Mouse (Mus musculus) myocyte (in vitro differentiated cells): Measurements from ENCODE around the gene Slc35e2. TPM values are rescaled to one million over a fixed set of nuclear protein-coding genes. Genes with fewer than 3 reads are reported as not detected.

Experiments
- H3K27me3 ChIP-seq: one replicate; pipeline ENCODE4 v1.6.1; 2011; ENCODE audit not compliant: control insufficient read depth, insufficient read depth, insufficient read length
- H3K36me3 ChIP-seq: one replicate; pipeline ENCODE4 v1.6.1; 2011; ENCODE audit not compliant: control insufficient read depth, insufficient read depth
- H3K4me2 ChIP-seq: one replicate; pipeline ENCODE4 v1.6.1; 2011; ENCODE audit warnings: low read depth, control low read depth
- H3K4me3 ChIP-seq: one replicate; pipeline ENCODE4 v1.5.1; 2011; ENCODE audit warnings: mild to moderate bottlenecking, control low read depth, moderate library complexity
- H3K79me2 ChIP-seq: one replicate; pipeline ENCODE4 v1.6.1; 2011; ENCODE audit not compliant: control insufficient read depth, insufficient read depth
- H3ac ChIP-seq: one replicate; pipeline ENCODE4 v1.6.1; 2011; ENCODE audit not compliant: control insufficient read depth, insufficient read length
- CEBPB ChIP-seq: IDR thresholded peaks from 2 replicates; pipeline ENCODE4 v1.6.1; 2011; ENCODE audit warnings: mild to moderate bottlenecking, moderate library complexity; ENCODE audit not compliant: poor library complexity, insufficient read depth, severe bottlenecking
- E2F4 ChIP-seq: IDR thresholded peaks from one replicate; pipeline ENCODE4 v1.6.1; 2011; ENCODE audit warnings: mild to moderate bottlenecking, control low read depth, moderate library complexity; ENCODE audit not compliant: insufficient read depth
- MAX ChIP-seq: IDR thresholded peaks from one replicate; pipeline ENCODE4 v1.6.1; 2011; ENCODE audit warnings: low read depth, mild to moderate bottlenecking, control low read depth
- MYOD1 ChIP-seq, 3 experiments: IDR thresholded peaks; one replicate each; pipeline ENCODE4 v1.6.1; 2011; ENCODE audit warnings: control low read depth in 2 of 3, low read depth in 2 of 3, mild to moderate bottlenecking in 2 of 3, moderate library complexity in 1 of 3; ENCODE audit not compliant: insufficient read length in 2 of 3, control insufficient read depth in 1 of 3
- MYOG ChIP-seq, 3 experiments: IDR thresholded peaks; one replicate each; pipeline ENCODE4 v1.6.1; 2011; ENCODE audit warnings: control low read depth in 2 of 3, low read depth in 2 of 3, mild to moderate bottlenecking in 2 of 3; ENCODE audit not compliant: insufficient read length in 2 of 3, control insufficient read depth in 1 of 3, insufficient read depth in 1 of 3
- POLR2A ChIP-seq: IDR thresholded peaks from one replicate; pipeline ENCODE4 v1.6.1; 2011; ENCODE audit warnings: low read depth, mild to moderate bottlenecking, control low read depth, moderate library complexity; ENCODE audit not compliant: insufficient read length
- POLR2AphosphoS2 ChIP-seq: IDR thresholded peaks from one replicate; pipeline ENCODE4 v1.6.1; 2011; ENCODE audit warnings: low read depth, control low read depth; ENCODE audit not compliant: insufficient read length
- REST ChIP-seq: IDR thresholded peaks from one replicate; pipeline ENCODE4 v1.6.1; 2011; ENCODE audit warnings: mild to moderate bottlenecking, control low read depth, moderate library complexity; ENCODE audit not compliant: insufficient read depth, insufficient read length
- SRF ChIP-seq: IDR thresholded peaks from one replicate; pipeline ENCODE4 v1.6.1; 2011; ENCODE audit warnings: low read depth; ENCODE audit not compliant: control insufficient read depth, insufficient read length
- TCF12 ChIP-seq: IDR thresholded peaks from one replicate; pipeline ENCODE4 v1.6.1; 2011; ENCODE audit warnings: mild to moderate bottlenecking, control low read depth; ENCODE audit not compliant: poor library complexity, insufficient read depth, severe bottlenecking
- TCF3 ChIP-seq: IDR thresholded peaks from one replicate; pipeline ENCODE4 v1.6.1; 2011; ENCODE audit warnings: low read depth, control low read depth; ENCODE audit not compliant: insufficient read length
- USF1 ChIP-seq: IDR thresholded peaks from one replicate; pipeline ENCODE4 v1.6.1; 2011; ENCODE audit warnings: low read depth, mild to moderate bottlenecking, control low read depth, moderate library complexity
- polyA plus RNA-seq: library from polyadenylated mRNA; unstranded; fragments of >200 nt; fragmentation: generic; extraction: Trizol; gene quantifications from one replicate; pipeline ENCODE4 v1.2.1, GENCODE M21; 2012; ENCODE audit warnings: missing spikeins

Gene Slc35e2
- polyA plus RNA-seq: 3.7 TPM

GRCm38 (mm10) chr4:155601091-155601996, at the start of gene Slc35e2:
Gene Slc35e2, plus strand, starts transcription at chr4:155601416.
- peak within 1 kb of the TSS; percentile 67 for H3K4me3 ChIP-seq
- H3K27me3 ChIP-seq: no peaks in the 10 kb centered on the region
- H3K36me3 ChIP-seq: peaks cover 11% of the 10 kb centered on the region
- TF ChIP-seq SRF (no peak), MYOD1 (IDR thresholded peaks at IDR 0.05; ENCODE audit: control insufficient read depth in 1 of 3, insufficient read length in 2 of 3, low read depth in 2 of 3) (no peak), POLR2A (peak; percentile 86), CEBPB (no peak), USF1 (no peak), MYOG (IDR thresholded peaks at IDR 0.05; ENCODE audit: control insufficient read depth in 1 of 3, insufficient read depth in 1 of 3, insufficient read length in 2 of 3, low read depth in 2 of 3) (peak in 1 of 3 experiments; percentile 17), TCF3 (no peak), MAX (peak; percentile 38), POLR2AphosphoS2 (peak; percentile 95), E2F4 (peak; percentile 8), REST (no peak), TCF12 (no peak)
- peaks cover 38% of the 10 kb centered on the region for H3K79me2 ChIP-seq
- peak within 1 kb of the TSS; percentile 85 for H3K4me2 ChIP-seq
- H3ac ChIP-seq: peak within 1 kb of the TSS; percentile 88

GRCm38 (mm10) chr4:155552917-155553532, 48.2 kb upstream of the Slc35e2 start:
- Histone ChIP-seq H3ac (no peak overlapping the region), H3K4me2 (no peak overlapping the region), H3K36me3 (peaks cover 79% of the 10 kb centered on the region), H3K4me3 (no peak overlapping the region), H3K27me3 (no peaks in the 10 kb centered on the region), H3K79me2 (peaks cover 38% of the 10 kb centered on the region)
- TF ChIP-seq TCF12: no peak
- no peak for TF ChIP-seq TCF3
- TF ChIP-seq REST: no peak
- no peak for TF ChIP-seq SRF

- peaks cover 81% of the 10 kb centered on the region for H3K36me3 ChIP-seq
- no peak overlapping the region for H3K4me2 ChIP-seq
- TF ChIP-seq REST (no peak), TCF3 (no peak), USF1 (no peak), MAX (no peak), SRF (no peak), POLR2A (no peak), CEBPB (no peak), E2F4 (no peak), TCF12 (no peak), MYOD1 (IDR thresholded peaks at IDR 0.05; ENCODE audit: control insufficient read depth in 1 of 3, insufficient read length in 2 of 3, low read depth in 2 of 3) (no peak), MYOG (IDR thresholded peaks at IDR 0.05; ENCODE audit: control insufficient read depth in 1 of 3, insufficient read depth in 1 of 3, insufficient read length in 2 of 3, low read depth in 2 of 3) (no peak), POLR2AphosphoS2 (no peak)
- no peak overlapping the region for H3ac ChIP-seq
- no peaks in the 10 kb centered on the region for H3K27me3 ChIP-seq
- peaks cover 20% of the 10 kb centered on the region for H3K79me2 ChIP-seq
- H3K4me3 ChIP-seq: no peak overlapping the region
These were observed 46.3 kb upstream of the Slc35e2 start for GRCm38 (mm10) chr4:155554880-155555279.

DNA sequence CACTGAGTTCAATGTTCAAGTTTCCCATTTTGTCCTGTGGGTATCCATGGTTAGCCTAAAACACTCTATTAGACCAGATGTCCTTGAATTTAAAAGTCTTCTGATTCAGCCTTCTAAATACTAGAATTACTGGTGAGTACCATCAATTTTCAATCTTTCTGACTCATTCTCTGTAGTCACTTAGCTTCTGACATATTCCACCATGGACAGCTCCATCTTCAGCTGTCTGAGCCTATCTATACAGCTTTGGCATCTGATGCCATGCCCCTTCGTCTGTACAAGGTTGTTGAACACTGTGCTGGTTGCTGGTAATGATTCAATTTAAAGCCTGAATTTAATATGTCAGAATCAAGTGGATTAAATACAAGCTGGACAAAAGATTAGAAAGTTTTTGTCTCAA, 45.8 kb upstream of the Slc35e2 start:
- no peak overlapping the region for H3K4me3 ChIP-seq
- no peak overlapping the region for H3ac ChIP-seq
- peaks cover 14% of the 10 kb centered on the region for H3K79me2 ChIP-seq
- H3K36me3 ChIP-seq: peaks cover 87% of the 10 kb centered on the region
- TF ChIP-seq REST (peak; percentile 35), MYOD1 (IDR thresholded peaks at IDR 0.05; ENCODE audit: control insufficient read depth in 1 of 3, insufficient read length in 2 of 3, low read depth in 2 of 3) (peak in 2 of 3 experiments; percentile 12 to 44), CEBPB (no peak), USF1 (no peak)
- H3K27me3 ChIP-seq: no peaks in the 10 kb centered on the region
- no peak overlapping the region for H3K4me2 ChIP-seq

- H3K27me3 ChIP-seq: no peaks in the 10 kb centered on the region
- H3ac ChIP-seq: no peak overlapping the region
- no peak for TF ChIP-seq TCF12
- TF ChIP-seq REST: no peak
- no peak for TF ChIP-seq CEBPB
- no peak for TF ChIP-seq POLR2AphosphoS2
- no peak for TF ChIP-seq MAX
- no peak for TF ChIP-seq MYOG (IDR thresholded peaks at IDR 0.05; ENCODE audit: control insufficient read depth in 1 of 3, insufficient read depth in 1 of 3, insufficient read length in 2 of 3, low read depth in 2 of 3)
- H3K4me2 ChIP-seq: no peak overlapping the region
- H3K4me3 ChIP-seq: no peak overlapping the region
- peaks cover 59% of the 10 kb centered on the region for H3K36me3 ChIP-seq
- H3K79me2 ChIP-seq: peaks cover 4% of the 10 kb centered on the region
These were observed 41.8 kb upstream of the Slc35e2 start for GRCm38 (mm10) chr4:155559454-155559853.
